Mouse (Mus musculus) lung, adult 2 months (tissue): ENCODE results near the gene Traf3ip1.
"Not testable (repeated sequence)": the region's sequence is repeated elsewhere in the genome, so short reads cannot be mapped to it uniquely, and the experiment has no call there.

ENCODE experiments used
- CTCF ChIP-seq: fragments of 200-500 bp; IDR thresholded peaks from 2 replicates; pipeline ENCODE4 v1.5.1; 2011; ENCODE audit warnings: mild to moderate bottlenecking, low read length, control low read depth; ENCODE audit not compliant: insufficient read depth
- POLR2A ChIP-seq: fragments of 200-500 bp; IDR thresholded peaks from 2 replicates; pipeline ENCODE4 v1.6.1; 2011; ENCODE audit warnings: low read depth, mild to moderate bottlenecking, control low read depth, low read length, borderline replicate concordance; ENCODE audit errors: extremely low read depth

- not testable (repeated sequence) for TF ChIP-seq CTCF, POLR2A
Observed at GRCm38 (mm10) chr1:91478145-91478544, 16.3 kb upstream of the Traf3ip1 start.
